Mouse (Mus musculus) heart, embryonic 11.5 days (tissue): Measurements from ENCODE around the gene Nebl. TPM values are rescaled to one million over a fixed set of nuclear protein-coding genes. Genes with fewer than 3 reads are reported as not detected.

Experiments used
- ATAC-seq: fragments of 200-750 bp; cut with Nextera tagmentation; replicated peaks from 2 replicates; pipeline ENCODE4 v1.8.0; 2017; ENCODE audit warnings: moderate library complexity; ENCODE audit not compliant: insufficient number of reproducible peaks, low FRiP score, low TSS enrichment
- H3K27ac ChIP-seq: fragments of 300-500 bp; sonication (generic); 2 replicates; pipeline ENCODE4 v1.5.1; 2014; ENCODE audit warnings: mild to moderate bottlenecking, low read depth, low read length
- H3K27me3 ChIP-seq: fragments of 300-500 bp; sonication (generic); 2 replicates; pipeline ENCODE4 v1.6.1; 2014; ENCODE audit warnings: mild to moderate bottlenecking, low read length, mixed read lengths; ENCODE audit not compliant: control insufficient read depth, insufficient read depth
- H3K36me3 ChIP-seq: fragments of 300-500 bp; sonication (generic); 2 replicates; pipeline ENCODE4 v1.6.1; 2014; ENCODE audit warnings: mild to moderate bottlenecking, low read length, moderate library complexity, mixed read lengths; ENCODE audit not compliant: control insufficient read depth, insufficient read depth
- H3K4me1 ChIP-seq: fragments of 300-500 bp; sonication (generic); 2 replicates; pipeline ENCODE4 v1.6.1; 2014; ENCODE audit warnings: low read length; ENCODE audit not compliant: control insufficient read depth, insufficient read depth
- H3K4me2 ChIP-seq: fragments of 300-500 bp; sonication (generic); 2 replicates; pipeline ENCODE4 v1.6.1; 2014; ENCODE audit warnings: mild to moderate bottlenecking, moderate library complexity
- H3K4me3 ChIP-seq: fragments of 300-500 bp; sonication (generic); 2 replicates; pipeline ENCODE4 v1.5.1; 2014; ENCODE audit warnings: low read depth, low read length
- H3K9ac ChIP-seq: fragments of 300-500 bp; sonication (generic); 2 replicates; pipeline ENCODE4 v1.6.1; 2014; ENCODE audit warnings: mild to moderate bottlenecking, low read depth, low read length, moderate library complexity
- H3K9me3 ChIP-seq: fragments of 300-500 bp; sonication (generic); replicated peaks from 2 replicates; pipeline ENCODE4 v1.6.1; 2016; ENCODE audit warnings: low read length; ENCODE audit not compliant: control insufficient read depth
- WGBS: fragments of 180-500 bp; shearing (Covaris S2); extraction: QIAGEN DNeasy Blood & Tissue Kit; methylation state at CpG from one replicate; pipeline ENCODE4 v1.1.7; 2014; ENCODE audit not compliant: insufficient replicate concordance; 5-methylcytosine and 5-hydroxymethylcytosine counted together
- polyA plus RNA-seq: library from polyadenylated mRNA; unstranded; fragments of >200 nt; fragmentation: Nextera tagmentation; extraction: Ambion mirVana; gene quantifications from 2 replicates; pipeline ENCODE4 v1.2.1, GENCODE M21; 2014

The Nebl gene
- polyA plus RNA-seq, 1 experiment from 2014 or later: 457 TPM

- H3K4me1 ChIP-seq: no peaks in the 10 kb centered on the region; the same call in 1 of the 2 replicates
- H3K4me2 ChIP-seq: peak overlapping the region; percentile 97
- no peak overlapping the region for H3K9ac ChIP-seq
- H3K36me3 ChIP-seq: no peaks in the 10 kb centered on the region
- ATAC-seq: no peak
- H3K4me3 ChIP-seq: peak overlapping the region; percentile 56; the same call in 1 of the 2 replicates
- no peaks in the 10 kb centered on the region for H3K9me3 ChIP-seq
- WGBS: 8% methylated on average over 6 of the region's 6 CpGs
- H3K27me3 ChIP-seq: peaks cover 20% of the 10 kb centered on the region
- H3K27ac ChIP-seq: no peak overlapping the region
These were observed 552 bp upstream of the Nebl start for GRCm38 (mm10) chr2:17731831-17732200.

- no peaks in the 10 kb centered on the region; the same call in 1 of the 2 replicates for H3K4me1 ChIP-seq
- peak overlapping the region; percentile 56 for H3K4me3 ChIP-seq
- H3K36me3 ChIP-seq: no peaks in the 10 kb centered on the region
- peak overlapping the region; percentile 97 for H3K4me2 ChIP-seq
- H3K9ac ChIP-seq: peak overlapping the region; percentile 65; the same call in 1 of the 2 replicates
- H3K27ac ChIP-seq: no peak overlapping the region
- H3K27me3 ChIP-seq: peaks cover 20% of the 10 kb centered on the region
- WGBS: 1% methylated on average over 20 of the region's 20 CpGs
- ATAC-seq: peak; percentile 16; the same call in 1 of the 2 replicates
- no peaks in the 10 kb centered on the region for H3K9me3 ChIP-seq
These were observed 662 bp downstream of the Nebl start for GRCm38 (mm10) chr2:17730648-17730956.

- Histone ChIP-seq H3K4me3 (peak overlapping the region; percentile 56), H3K27ac (no peak overlapping the region), H3K27me3 (peaks cover 20% of the 10 kb centered on the region), H3K36me3 (no peaks in the 10 kb centered on the region), H3K9ac (no peak overlapping the region), H3K4me2 (peak overlapping the region; percentile 97), H3K9me3 (no peaks in the 10 kb centered on the region), H3K4me1 (no peaks in the 10 kb centered on the region; the same call in 1 of the 2 replicates)
- 6% methylated on average over 23 of the region's 25 CpGs for WGBS
- ATAC-seq: peak; percentile 39; the same call in 1 of the 2 replicates
These were observed 1.3 kb downstream of the Nebl start for GRCm38 (mm10) chr2:17729770-17730647.

GRCm38 (mm10) chr2:17724405-17724804 is 6.9 kb downstream of the Nebl start:
- H3K9ac ChIP-seq: no peak overlapping the region
- H3K4me3 ChIP-seq: no peak overlapping the region
- 77% methylated on average over 5 of the region's 5 CpGs for WGBS
- peaks cover 8% of the 10 kb centered on the region; the same call in 1 of the 2 replicates for H3K27me3 ChIP-seq
- H3K4me1 ChIP-seq: peaks cover 5% of the 10 kb centered on the region; the same call in 1 of the 2 replicates
- no peaks in the 10 kb centered on the region for H3K9me3 ChIP-seq
- H3K27ac ChIP-seq: no peak overlapping the region
- H3K36me3 ChIP-seq: no peaks in the 10 kb centered on the region
- ATAC-seq: no peak
- H3K4me2 ChIP-seq: no peak overlapping the region

- no peak for ATAC-seq
- 22% methylated on average over 12 of the region's 12 CpGs for WGBS
- Histone ChIP-seq H3K27me3 (no peaks in the 10 kb centered on the region), H3K4me3 (no peak overlapping the region), H3K9ac (no peak overlapping the region), H3K4me2 (peak overlapping the region; percentile 27), H3K27ac (no peak overlapping the region), H3K36me3 (no peaks in the 10 kb centered on the region), H3K9me3 (no peaks in the 10 kb centered on the region), H3K4me1 (peaks cover 5% of the 10 kb centered on the region; the same call in 1 of the 2 replicates)
These were observed 7.8 kb downstream of the Nebl start for GRCm38 (mm10) chr2:17723268-17724019.

GRCm38 (mm10) chr2:17721177-17721715 is 10.0 kb downstream of the Nebl start:
- ATAC-seq: no peak
- Histone ChIP-seq H3K27ac (no peak overlapping the region), H3K4me3 (no peak overlapping the region)

GRCm38 (mm10) chr2:17718281-17718680 is 13.0 kb downstream of the Nebl start:
- no peak overlapping the region for H3K9ac ChIP-seq
- no peaks in the 10 kb centered on the region for H3K27me3 ChIP-seq
- H3K4me1 ChIP-seq: no peaks in the 10 kb centered on the region
- ATAC-seq: no peak
- no peak overlapping the region for H3K27ac ChIP-seq
- H3K9me3 ChIP-seq: no peaks in the 10 kb centered on the region; the same call in 1 of the 2 replicates
- H3K4me2 ChIP-seq: no peak overlapping the region
- WGBS: 71% methylated on average over 1 of the region's 1 CpGs
- no peaks in the 10 kb centered on the region for H3K36me3 ChIP-seq
- no peak overlapping the region for H3K4me3 ChIP-seq

More at GRCm38 (mm10) chr2:17721177-17721715, 10.0 kb downstream of the Nebl start:
- no peaks in the 10 kb centered on the region for H3K27me3 ChIP-seq
- no peak overlapping the region for H3K9ac ChIP-seq
- 65% methylated on average over 6 of the region's 6 CpGs for WGBS
- H3K9me3 ChIP-seq: no peaks in the 10 kb centered on the region; the same call in 1 of the 2 replicates
- no peaks in the 10 kb centered on the region for H3K36me3 ChIP-seq
- peaks cover 5% of the 10 kb centered on the region; the same call in 1 of the 2 replicates for H3K4me1 ChIP-seq
- no peak overlapping the region for H3K4me2 ChIP-seq

- Histone ChIP-seq H3K4me2 (no peak overlapping the region), H3K9ac (no peak overlapping the region), H3K4me1 (no peaks in the 10 kb centered on the region), H3K4me3 (no peak overlapping the region), H3K9me3 (no peaks in the 10 kb centered on the region; the same call in 1 of the 2 replicates), H3K27me3 (no peaks in the 10 kb centered on the region), H3K27ac (no peak overlapping the region), H3K36me3 (no peaks in the 10 kb centered on the region)
- ATAC-seq: no peak
- 62% methylated on average over 2 of the region's 2 CpGs for WGBS
These were observed 14.1 kb downstream of the Nebl start for GRCm38 (mm10) chr2:17717200-17717599.
